Mouse (Mus musculus): Measurements from ENCODE around the gene Jtb. TPM values are rescaled to one million over a fixed set of nuclear protein-coding genes. Genes with fewer than 3 reads are reported as not detected.

Gene Jtb
- 94.4 and 103 TPM in 2 replicates for polyA plus RNA-seq (2014; fragmentation: Nextera tagmentation; extraction: Ambion mirVana)

DNA sequence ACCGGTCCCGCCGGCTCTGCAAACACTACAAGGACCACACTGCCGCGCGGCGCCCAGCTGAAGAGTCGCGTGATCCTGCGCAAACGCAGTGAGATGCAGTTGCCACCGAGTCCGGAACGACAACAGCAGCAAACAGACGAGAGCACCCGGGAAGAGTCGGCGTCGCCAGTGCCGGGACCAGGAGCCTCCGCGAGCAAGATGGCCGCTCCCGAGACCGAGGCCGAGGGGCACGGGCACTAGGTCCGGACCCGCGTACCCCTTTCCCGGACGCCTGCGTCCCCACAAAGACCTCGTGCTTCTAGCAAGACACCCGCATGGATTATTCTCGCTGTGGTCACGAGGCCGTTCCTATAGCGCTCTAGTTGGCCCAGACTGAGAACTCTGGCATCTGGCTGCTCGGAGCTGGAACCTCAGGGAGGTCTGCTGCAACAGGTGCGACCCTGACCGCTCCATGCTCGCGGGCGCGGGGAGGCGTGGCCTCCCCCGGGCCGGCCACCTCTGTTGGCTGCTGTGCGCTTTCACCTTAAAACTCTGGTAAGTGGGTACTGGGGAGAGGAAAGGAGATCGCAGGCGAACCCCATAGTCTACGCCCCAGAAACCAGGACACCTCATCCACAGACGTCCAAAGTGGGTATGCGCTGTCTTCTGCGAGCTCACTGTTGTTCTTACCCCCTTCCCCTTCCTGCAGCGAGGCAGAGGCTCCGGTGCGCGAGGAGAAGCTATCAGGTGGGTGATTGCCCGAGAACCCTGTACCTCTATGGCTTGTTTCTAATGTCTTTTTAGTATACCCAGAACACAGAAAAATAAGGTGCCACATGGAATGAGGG lies at the start of gene Jtb:
Jtb (plus strand) TSS at position 91 of the 827 bp plus-strand sequence.
- Histone ChIP-seq H3K27ac (replicated peaks; ENCODE audit: low read depth, low read length) (peak within 1 kb of the TSS; percentile 70), H3K9ac (replicated peaks; ENCODE audit: low read length) (peak within 1 kb of the TSS; percentile 66), H3K4me2 (ENCODE audit: low read depth, low read length) (peak within 1 kb of the TSS; percentile 79), H3K27me3 (ENCODE audit: control insufficient read depth, insufficient read depth, low read length) (no peaks in the 10 kb centered on the region), H3K4me3 (ENCODE audit: low read depth, low read length) (peak within 1 kb of the TSS; percentile 62), H3K4me1 (ENCODE audit: control insufficient read depth, insufficient read depth, low read length) (no peaks in the 10 kb centered on the region), H3K9me3 (replicated peaks; ENCODE audit: control insufficient read depth, low read length) (no peaks in the 10 kb centered on the region), H3K36me3 (replicated peaks; ENCODE audit: control insufficient read depth, insufficient read depth, low read depth, low read length) (no peaks in the 10 kb centered on the region; the same call in 1 of the 2 replicates)
- ATAC-seq (replicated peaks; ENCODE audit: insufficient number of reproducible peaks, low FRiP score, low TSS enrichment, low read depth) (peak; percentile 89), DNase-seq (ENCODE audit: low spot score) (peak; percentile 93)
- WGBS = under 1% methylated on average over 54 of the region's 61 CpGs

DNA sequence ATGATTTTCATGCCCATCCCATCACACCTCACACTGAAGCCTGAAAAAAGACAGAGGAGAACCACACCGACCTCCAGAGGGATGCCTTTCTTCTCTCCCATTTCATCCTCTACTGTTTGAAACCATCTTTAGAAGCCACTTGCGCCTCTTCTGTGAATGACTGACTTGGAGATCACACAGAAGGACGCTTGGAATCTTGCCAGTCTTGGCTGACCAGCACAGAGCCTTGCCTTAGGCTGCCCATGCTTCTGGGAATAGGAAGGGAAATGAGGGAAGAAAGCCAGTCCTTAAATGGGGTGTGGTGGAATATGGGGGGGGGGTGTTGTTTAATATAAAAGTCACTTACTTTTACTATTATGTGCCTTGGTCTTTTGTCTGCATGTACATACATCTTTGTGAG lies 47.8 kb upstream of the Jtb start:
- no peaks in the 10 kb centered on the region for H3K36me3 ChIP-seq (replicated peaks; ENCODE audit: control insufficient read depth, insufficient read depth, low read depth, low read length)
- H3K4me3 ChIP-seq (ENCODE audit: low read depth, low read length) = no peak overlapping the region
- no peaks in the 10 kb centered on the region for H3K9me3 ChIP-seq (replicated peaks; ENCODE audit: control insufficient read depth, low read length)
- H3K4me2 ChIP-seq (ENCODE audit: low read depth, low read length) = no peak overlapping the region
- no peak overlapping the region for H3K9ac ChIP-seq (replicated peaks; ENCODE audit: low read length)
- no peaks in the 10 kb centered on the region for H3K27me3 ChIP-seq (ENCODE audit: control insufficient read depth, insufficient read depth, low read length)
- ATAC-seq (replicated peaks; ENCODE audit: insufficient number of reproducible peaks, low FRiP score, low TSS enrichment, low read depth) (no peak), DNase-seq (ENCODE audit: low spot score) (no peak)
- no peaks in the 10 kb centered on the region for H3K4me1 ChIP-seq (ENCODE audit: control insufficient read depth, insufficient read depth, low read length)
- 69% methylated on average over 3 of the region's 3 CpGs for WGBS
- no peak overlapping the region for H3K27ac ChIP-seq (replicated peaks; ENCODE audit: low read depth, low read length)

DNA sequence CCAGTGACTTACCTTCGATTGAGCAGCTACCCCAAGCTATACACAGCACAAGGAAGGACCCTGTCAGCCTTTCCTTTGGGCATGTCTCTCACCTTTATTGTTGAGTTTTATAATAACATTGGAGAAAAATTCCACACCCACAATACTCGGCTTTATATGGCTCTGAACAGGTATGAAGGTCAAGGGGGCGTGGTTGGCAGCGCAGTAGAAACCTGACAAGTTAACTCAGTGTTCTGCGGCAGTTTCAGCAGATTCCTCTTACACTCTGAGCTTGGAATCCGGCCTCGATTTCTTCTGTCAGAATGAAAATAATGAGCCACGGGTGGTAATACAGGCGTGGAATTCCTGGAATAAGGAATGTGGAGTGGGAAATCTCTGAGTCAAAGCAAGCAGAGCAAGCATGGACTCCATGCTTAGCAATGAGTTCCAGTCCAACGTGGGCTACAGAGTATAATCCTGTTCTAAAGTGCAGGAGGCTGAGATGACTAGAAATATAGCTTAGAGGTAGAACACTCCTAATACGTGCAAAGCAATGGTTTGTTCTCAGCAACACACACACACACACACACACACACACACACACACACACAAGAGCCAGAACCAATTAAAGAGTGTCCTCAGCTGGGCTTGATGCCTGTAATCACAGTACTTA lies 40.4 kb upstream of the Jtb start:
- 81% methylated on average over 11 of the region's 11 CpGs for WGBS
- Histone ChIP-seq H3K4me1 (ENCODE audit: control insufficient read depth, insufficient read depth, low read length) (no peaks in the 10 kb centered on the region), H3K9ac (replicated peaks; ENCODE audit: low read length) (no peak overlapping the region), H3K27ac (replicated peaks; ENCODE audit: low read depth, low read length) (no peak overlapping the region), H3K4me2 (ENCODE audit: low read depth, low read length) (no peak overlapping the region), H3K4me3 (ENCODE audit: low read depth, low read length) (no peak overlapping the region), H3K9me3 (replicated peaks; ENCODE audit: control insufficient read depth, low read length) (no peaks in the 10 kb centered on the region), H3K27me3 (ENCODE audit: control insufficient read depth, insufficient read depth, low read length) (no peaks in the 10 kb centered on the region), H3K36me3 (replicated peaks; ENCODE audit: control insufficient read depth, insufficient read depth, low read depth, low read length) (no peaks in the 10 kb centered on the region)
- DNase-seq (ENCODE audit: low spot score) (no peak), ATAC-seq (replicated peaks; ENCODE audit: insufficient number of reproducible peaks, low FRiP score, low TSS enrichment, low read depth) (no peak)

DNA sequence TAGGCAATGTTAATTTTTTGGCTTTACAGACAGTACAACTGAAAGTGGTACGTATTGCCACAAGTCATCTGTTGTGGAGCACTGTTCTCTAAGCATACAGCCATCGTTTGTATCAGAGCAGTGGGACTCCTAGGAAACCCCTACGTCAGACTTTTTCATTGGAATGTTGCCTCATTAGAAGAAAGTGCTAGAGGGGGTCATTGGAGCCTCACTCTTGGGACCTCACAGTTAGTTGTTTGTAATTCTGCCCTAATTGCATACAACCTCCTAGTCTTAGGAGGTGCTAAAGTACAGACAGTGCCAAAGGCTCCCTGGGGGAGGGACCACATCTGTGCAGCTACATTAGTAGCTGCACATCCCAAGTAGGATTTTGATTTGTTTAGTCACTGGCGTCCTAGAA lies 36.6 kb upstream of the Jtb start:
- Histone ChIP-seq H3K4me3 (ENCODE audit: low read depth, low read length) (no peak overlapping the region), H3K9me3 (replicated peaks; ENCODE audit: control insufficient read depth, low read length) (no peaks in the 10 kb centered on the region; the same call in 1 of the 2 replicates), H3K27ac (replicated peaks; ENCODE audit: low read depth, low read length) (no peak overlapping the region), H3K4me1 (ENCODE audit: control insufficient read depth, insufficient read depth, low read length) (no peaks in the 10 kb centered on the region), H3K36me3 (replicated peaks; ENCODE audit: control insufficient read depth, insufficient read depth, low read depth, low read length) (no peaks in the 10 kb centered on the region), H3K27me3 (ENCODE audit: control insufficient read depth, insufficient read depth, low read length) (no peaks in the 10 kb centered on the region), H3K9ac (replicated peaks; ENCODE audit: low read length) (no peak overlapping the region), H3K4me2 (ENCODE audit: low read depth, low read length) (no peak overlapping the region)
- WGBS = 52% methylated on average over 4 of the region's 4 CpGs
- ATAC-seq (replicated peaks; ENCODE audit: insufficient number of reproducible peaks, low FRiP score, low TSS enrichment, low read depth) (no peak), DNase-seq (ENCODE audit: low spot score) (no peak)

DNA sequence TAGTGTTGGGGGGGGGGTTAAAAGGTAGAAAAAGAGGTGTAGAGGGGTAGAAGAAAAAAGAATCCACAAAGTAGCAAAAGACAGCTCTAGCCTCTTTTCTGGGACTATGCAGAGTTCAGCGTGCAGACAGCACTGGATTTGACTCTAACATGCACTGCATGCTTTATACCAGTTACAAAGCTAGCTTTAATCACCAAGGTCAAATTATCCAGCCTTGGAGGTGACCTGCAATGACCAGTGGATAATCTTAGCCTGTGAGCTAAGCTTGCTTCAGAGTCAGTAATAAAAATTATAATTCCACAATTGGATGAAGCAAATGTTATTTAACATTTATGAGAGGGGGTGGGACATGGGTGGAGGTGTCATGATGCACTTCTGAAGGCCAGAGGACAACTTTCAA lies 35.8 kb upstream of the Jtb start:
- Histone ChIP-seq H3K27me3 (ENCODE audit: control insufficient read depth, insufficient read depth, low read length) (no peaks in the 10 kb centered on the region), H3K4me1 (ENCODE audit: control insufficient read depth, insufficient read depth, low read length) (no peaks in the 10 kb centered on the region), H3K36me3 (replicated peaks; ENCODE audit: control insufficient read depth, insufficient read depth, low read depth, low read length) (no peaks in the 10 kb centered on the region), H3K27ac (replicated peaks; ENCODE audit: low read depth, low read length) (no peak overlapping the region), H3K9me3 (replicated peaks; ENCODE audit: control insufficient read depth, low read length) (no peaks in the 10 kb centered on the region; the same call in 1 of the 2 replicates), H3K4me2 (ENCODE audit: low read depth, low read length) (no peak overlapping the region), H3K4me3 (ENCODE audit: low read depth, low read length) (no peak overlapping the region), H3K9ac (replicated peaks; ENCODE audit: low read length) (no peak overlapping the region)
- ATAC-seq (replicated peaks; ENCODE audit: insufficient number of reproducible peaks, low FRiP score, low TSS enrichment, low read depth) (no peak), DNase-seq (ENCODE audit: low spot score) (no peak)
- 74% methylated on average over 1 of the region's 1 CpGs for WGBS

DNA sequence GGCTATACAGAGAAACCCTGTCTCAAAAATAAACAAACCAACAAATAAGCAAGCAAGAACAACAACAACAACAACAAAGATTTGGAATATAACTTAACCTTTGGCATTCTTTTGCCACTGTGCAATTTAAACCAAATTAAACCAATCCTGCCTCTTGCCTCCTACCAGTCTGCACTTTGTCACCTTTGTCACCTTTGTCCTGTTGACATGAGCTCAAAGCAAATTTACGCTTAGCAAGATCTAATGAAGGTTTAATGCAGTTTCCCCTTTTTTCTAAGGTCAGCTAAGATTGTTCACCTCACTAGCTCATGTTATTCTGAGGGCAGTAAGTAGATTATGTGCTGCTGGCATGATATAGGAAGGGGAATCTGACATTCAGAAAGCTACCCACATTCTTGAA lies 33.8 kb upstream of the Jtb start:
- Histone ChIP-seq H3K4me2 (ENCODE audit: low read depth, low read length) (no peak overlapping the region), H3K27ac (replicated peaks; ENCODE audit: low read depth, low read length) (no peak overlapping the region), H3K27me3 (ENCODE audit: control insufficient read depth, insufficient read depth, low read length) (no peaks in the 10 kb centered on the region), H3K9me3 (replicated peaks; ENCODE audit: control insufficient read depth, low read length) (no peaks in the 10 kb centered on the region; the same call in 1 of the 2 replicates), H3K4me3 (ENCODE audit: low read depth, low read length) (no peak overlapping the region), H3K9ac (replicated peaks; ENCODE audit: low read length) (no peak overlapping the region), H3K4me1 (ENCODE audit: control insufficient read depth, insufficient read depth, low read length) (no peaks in the 10 kb centered on the region), H3K36me3 (replicated peaks; ENCODE audit: control insufficient read depth, insufficient read depth, low read depth, low read length) (no peaks in the 10 kb centered on the region)
- 72% methylated on average over 1 of the region's 1 CpGs for WGBS
- ATAC-seq (replicated peaks; ENCODE audit: insufficient number of reproducible peaks, low FRiP score, low TSS enrichment, low read depth) (no peak), DNase-seq (ENCODE audit: low spot score) (no peak)

DNA sequence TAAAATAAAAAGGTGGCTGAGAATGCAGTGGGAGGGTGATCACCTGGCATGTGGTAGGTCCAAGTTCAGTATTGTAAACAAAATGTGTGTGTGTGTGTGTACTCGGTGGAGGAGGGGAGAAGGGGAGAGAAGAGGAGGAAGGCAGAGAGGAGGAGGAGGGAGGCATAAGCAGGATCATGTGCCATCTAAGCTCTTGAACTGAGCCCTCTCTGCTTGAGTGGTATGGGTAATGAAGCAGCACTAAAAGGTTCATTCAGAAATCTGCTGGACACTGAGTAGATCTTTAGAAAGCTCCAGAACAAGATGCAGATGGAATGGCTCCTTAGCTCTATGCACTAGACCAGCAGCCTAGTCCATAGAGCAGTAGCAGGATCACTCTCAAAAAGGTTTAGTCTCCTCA lies 28.5 kb upstream of the Jtb start:
- peaks cover 3% of the 10 kb centered on the region; the same call in 1 of the 2 replicates for H3K36me3 ChIP-seq (replicated peaks; ENCODE audit: control insufficient read depth, insufficient read depth, low read depth, low read length)
- H3K4me2 ChIP-seq (ENCODE audit: low read depth, low read length) = no peak overlapping the region
- H3K27ac ChIP-seq (replicated peaks; ENCODE audit: low read depth, low read length) = no peak overlapping the region
- no peak for ATAC-seq (replicated peaks; ENCODE audit: insufficient number of reproducible peaks, low FRiP score, low TSS enrichment, low read depth)
- H3K27me3 ChIP-seq (ENCODE audit: control insufficient read depth, insufficient read depth, low read length) = no peaks in the 10 kb centered on the region
- no peaks in the 10 kb centered on the region for H3K4me1 ChIP-seq (ENCODE audit: control insufficient read depth, insufficient read depth, low read length)
- no peak overlapping the region for H3K4me3 ChIP-seq (ENCODE audit: low read depth, low read length)
- DNase-seq (ENCODE audit: low spot score) = no peak
- H3K9ac ChIP-seq (replicated peaks; ENCODE audit: low read length) = no peak overlapping the region
- H3K9me3 ChIP-seq (replicated peaks; ENCODE audit: control insufficient read depth, low read length) = no peaks in the 10 kb centered on the region; the same call in 1 of the 2 replicates
- WGBS = 73% methylated on average over 1 of the region's 1 CpGs

DNA sequence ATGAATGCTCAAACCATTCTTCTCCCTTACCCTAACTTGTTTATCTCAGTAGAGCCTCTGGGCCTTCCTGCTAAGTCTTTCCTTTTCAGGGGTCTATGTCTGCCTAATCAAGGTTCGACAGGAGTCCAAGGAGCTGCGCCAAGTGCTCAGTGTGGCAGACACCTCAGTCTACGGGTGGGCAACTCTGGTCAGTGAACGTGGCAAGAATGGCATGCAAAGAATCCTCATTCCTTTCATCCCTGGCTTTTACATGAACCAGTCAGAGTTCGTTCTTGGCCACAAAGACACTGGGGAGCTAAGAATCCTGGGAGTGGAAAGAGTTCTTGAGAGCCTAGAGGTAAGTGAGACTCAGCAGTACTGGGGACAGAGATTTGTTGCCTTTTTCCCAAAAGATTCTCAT lies 27.8 kb upstream of the Jtb start:
- Histone ChIP-seq H3K9me3 (replicated peaks; ENCODE audit: control insufficient read depth, low read length) (no peaks in the 10 kb centered on the region; the same call in 1 of the 2 replicates), H3K27me3 (ENCODE audit: control insufficient read depth, insufficient read depth, low read length) (no peaks in the 10 kb centered on the region), H3K9ac (replicated peaks; ENCODE audit: low read length) (no peak overlapping the region), H3K36me3 (replicated peaks; ENCODE audit: control insufficient read depth, insufficient read depth, low read depth, low read length) (peaks cover 3% of the 10 kb centered on the region; the same call in 1 of the 2 replicates), H3K4me1 (ENCODE audit: control insufficient read depth, insufficient read depth, low read length) (no peaks in the 10 kb centered on the region), H3K27ac (replicated peaks; ENCODE audit: low read depth, low read length) (no peak overlapping the region), H3K4me2 (ENCODE audit: low read depth, low read length) (no peak overlapping the region), H3K4me3 (ENCODE audit: low read depth, low read length) (no peak overlapping the region)
- no peak for DNase-seq (ENCODE audit: low spot score)
- ATAC-seq (replicated peaks; ENCODE audit: insufficient number of reproducible peaks, low FRiP score, low TSS enrichment, low read depth) = no peak
- 80% methylated on average over 5 of the region's 5 CpGs for WGBS

All from embryonic facial prominence, embryonic 11.5 days (tissue).